Mouse (Mus musculus) embryonic facial prominence, embryonic 13.5 days (tissue): ENCODE measurements at regions not wholly inside any gene's neighbourhood (a gene's known extent, or its start where the extent isn't known, plus 50 kb on each side); places are given as distances from the start of the nearest gene placed in this dataset.
A peak's percentile ranks its signal among the peaks of the same experiment; 100 is the strongest.

Experiments
- ATAC-seq: fragments of 200-750 bp; cut with Nextera tagmentation; 2 replicates; pipeline ENCODE4 v1.8.0; 2017; ENCODE audit warnings: low read depth; ENCODE audit not compliant: insufficient number of reproducible peaks, insufficient read depth, low FRiP score, low TSS enrichment
- H3K27ac ChIP-seq: fragments of 300-500 bp; sonication (generic); 2 replicates; pipeline ENCODE4 v1.5.1; 2015; ENCODE audit warnings: moderate library complexity, mild to moderate bottlenecking, inconsistent platforms
- H3K27me3 ChIP-seq: fragments of 300-500 bp; sonication (generic); 2 replicates; pipeline ENCODE4 v1.6.1; 2015; ENCODE audit warnings: mild to moderate bottlenecking, inconsistent platforms
- H3K36me3 ChIP-seq: fragments of 300-500 bp; sonication (generic); 2 replicates; pipeline ENCODE4 v1.6.1; 2015; ENCODE audit warnings: mild to moderate bottlenecking, inconsistent platforms
- H3K4me1 ChIP-seq: fragments of 300-500 bp; sonication (generic); 2 replicates; pipeline ENCODE4 v1.6.1; 2015; ENCODE audit warnings: inconsistent platforms
- H3K4me2 ChIP-seq: fragments of 300-500 bp; sonication (generic); 2 replicates; pipeline ENCODE4 v1.6.1; 2015; ENCODE audit warnings: moderate library complexity, mild to moderate bottlenecking, inconsistent platforms
- H3K4me3 ChIP-seq: fragments of 300-500 bp; sonication (generic); 2 replicates; pipeline ENCODE4 v1.5.1; 2015; ENCODE audit warnings: mild to moderate bottlenecking, inconsistent platforms
- H3K9ac ChIP-seq: fragments of 300-500 bp; sonication (generic); 2 replicates; pipeline ENCODE4 v1.6.1; 2015; ENCODE audit warnings: mild to moderate bottlenecking, inconsistent platforms
- H3K9me3 ChIP-seq: fragments of 300-500 bp; sonication (generic); 2 replicates; pipeline ENCODE4 v1.6.1; 2016; ENCODE audit warnings: inconsistent platforms
- WGBS: fragments of 180-500 bp; shearing (Covaris S2); methylation state at CpG from one replicate; pipeline ENCODE4 v1.1.7; 2015; ENCODE audit warnings: mixed read lengths; 5-methylcytosine and 5-hydroxymethylcytosine counted together

DNA sequence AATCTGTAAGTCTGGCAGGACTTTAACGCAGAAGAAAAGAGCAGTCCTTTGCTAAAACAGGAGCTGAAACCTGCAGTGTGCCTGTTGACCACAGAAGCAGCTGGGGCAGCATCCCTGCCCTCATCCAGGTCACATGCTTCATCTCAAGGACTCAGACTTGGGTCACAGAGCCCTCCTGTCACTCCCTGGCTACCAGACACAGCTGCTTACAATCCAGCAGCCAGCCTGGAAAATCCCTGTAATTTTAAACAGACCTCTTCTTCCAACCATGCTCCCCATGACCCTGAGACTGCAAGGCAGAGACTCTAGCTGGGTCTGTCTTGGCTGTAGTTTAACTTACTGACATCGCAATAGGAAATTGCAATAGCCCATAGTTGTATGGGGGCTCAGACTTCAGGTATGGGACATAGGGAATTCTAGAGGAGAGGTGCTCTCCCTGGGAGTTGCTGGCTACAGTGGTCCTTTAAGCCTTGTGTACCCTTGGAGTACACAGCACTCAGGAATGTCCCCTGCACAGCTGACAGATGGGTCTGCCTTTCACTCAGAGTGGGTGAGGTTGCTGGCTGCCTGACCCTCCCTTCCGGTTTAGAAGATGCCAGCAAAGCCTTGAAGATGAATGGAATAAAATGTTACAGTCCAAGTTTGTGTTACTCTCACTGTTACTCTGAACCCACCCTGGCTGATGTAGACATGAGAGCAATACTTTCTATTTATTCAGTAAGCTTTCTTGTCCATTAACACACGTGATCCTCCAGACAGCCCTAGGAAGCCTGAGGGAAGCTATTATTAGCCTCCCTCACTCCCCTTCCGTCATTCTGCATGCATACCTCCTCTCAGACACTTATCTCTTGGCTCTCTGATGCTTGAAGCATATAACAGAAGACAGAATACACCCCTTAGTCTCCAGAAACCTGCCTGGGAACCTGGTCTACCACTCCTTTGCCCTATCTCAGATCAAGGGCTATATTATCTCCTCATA, 159.7 kb downstream of the Sox11 start:
- Histone ChIP-seq H3K27me3 (no peaks in the 10 kb centered on the region), H3K4me2 (no peak overlapping the region), H3K9me3 (peaks cover 4% of the 10 kb centered on the region; the same call in 1 of the 2 replicates), H3K4me3 (no peak overlapping the region), H3K4me1 (peaks cover 48% of the 10 kb centered on the region), H3K36me3 (no peaks in the 10 kb centered on the region), H3K9ac (no peak overlapping the region), H3K27ac (peak overlapping the region; percentile 76)
- 0 out of 2 replicates have a peak, but pooled peaks have one; percentile 52 for ATAC-seq
- 24% methylated on average over 5 of the region's 5 CpGs for WGBS

DNA sequence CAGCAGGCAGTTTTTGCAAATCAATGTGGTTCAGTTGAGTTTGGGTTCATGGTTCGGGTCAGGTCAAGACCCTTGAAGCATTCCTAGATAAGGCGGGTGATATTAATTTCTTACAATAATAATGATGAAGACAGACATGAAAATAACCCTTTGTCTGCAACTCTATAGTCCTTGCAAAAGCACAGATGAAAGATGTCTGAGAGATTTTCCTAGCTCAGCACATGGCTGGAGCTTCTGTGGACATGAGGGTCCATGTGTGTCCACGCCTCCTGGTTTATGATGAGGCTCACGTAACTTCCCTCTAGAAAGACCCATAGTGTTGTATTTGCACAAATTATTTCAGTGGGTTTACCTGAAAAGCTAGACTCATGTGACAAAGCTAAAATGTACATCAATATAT, 168.8 kb downstream of the Sox11 start:
- 53% methylated on average over 4 of the region's 4 CpGs for WGBS
- Histone ChIP-seq H3K9me3 (peaks cover 4% of the 10 kb centered on the region; the same call in 1 of the 2 replicates), H3K4me3 (no peak overlapping the region), H3K27me3 (no peaks in the 10 kb centered on the region), H3K27ac (no peak overlapping the region), H3K36me3 (no peaks in the 10 kb centered on the region), H3K4me1 (peaks cover 15% of the 10 kb centered on the region), H3K9ac (no peak overlapping the region), H3K4me2 (no peak overlapping the region)
- no peak for ATAC-seq

DNA sequence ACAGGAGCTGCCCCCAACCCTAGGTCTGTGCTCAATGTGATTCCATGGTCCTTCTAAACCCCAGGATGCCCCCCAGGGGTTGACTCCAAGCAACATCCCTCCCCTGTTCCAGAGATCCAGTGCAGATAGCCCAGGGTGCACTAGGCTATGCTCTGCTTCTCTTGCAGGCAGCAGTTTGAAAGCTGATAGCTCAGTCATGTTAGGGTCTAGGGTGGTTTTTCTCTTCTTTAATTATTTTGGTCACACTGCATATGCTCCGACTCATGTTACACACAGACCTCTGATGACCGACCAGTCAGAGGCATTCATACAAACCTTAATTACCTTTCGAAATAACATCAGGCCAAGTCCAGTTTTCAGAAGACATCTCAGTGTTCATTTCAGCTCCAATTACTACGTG, 169.2 kb downstream of the Sox11 start:
- ATAC-seq = no peak
- Histone ChIP-seq H3K36me3 (no peaks in the 10 kb centered on the region), H3K4me1 (peaks cover 15% of the 10 kb centered on the region), H3K27ac (no peak overlapping the region; the same call in 1 of the 2 replicates), H3K9me3 (peaks cover 4% of the 10 kb centered on the region; the same call in 1 of the 2 replicates), H3K4me2 (no peak overlapping the region), H3K4me3 (no peak overlapping the region), H3K27me3 (no peaks in the 10 kb centered on the region), H3K9ac (no peak overlapping the region)
- WGBS = 25% methylated on average over 4 of the region's 4 CpGs

DNA sequence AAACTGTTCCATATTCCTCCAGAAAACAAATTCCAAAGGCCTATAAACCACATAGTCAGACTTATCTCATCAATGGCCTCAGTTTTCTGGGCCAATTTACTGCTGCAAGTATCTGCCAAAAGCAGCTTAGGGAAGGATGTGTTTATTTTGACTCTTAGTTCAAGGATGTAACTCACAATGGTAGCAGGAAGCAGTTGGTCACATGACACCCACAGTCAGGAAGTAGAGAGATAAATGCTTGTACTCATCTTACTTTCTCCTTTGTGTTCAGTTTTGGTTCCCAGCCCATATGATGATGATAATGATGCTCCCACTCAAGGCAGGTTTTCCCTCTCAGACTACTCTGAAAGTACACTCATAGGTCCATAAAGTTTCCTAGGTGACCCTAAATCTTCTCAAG, 170.8 kb downstream of the Sox11 start:
- no peak overlapping the region for H3K9ac ChIP-seq
- no peaks in the 10 kb centered on the region for H3K9me3 ChIP-seq
- no peak overlapping the region for H3K4me2 ChIP-seq
- H3K27me3 ChIP-seq = no peaks in the 10 kb centered on the region
- peaks cover 15% of the 10 kb centered on the region for H3K4me1 ChIP-seq
- H3K36me3 ChIP-seq = no peaks in the 10 kb centered on the region
- ATAC-seq = no peak
- no peak overlapping the region for H3K27ac ChIP-seq
- no peak overlapping the region for H3K4me3 ChIP-seq

DNA sequence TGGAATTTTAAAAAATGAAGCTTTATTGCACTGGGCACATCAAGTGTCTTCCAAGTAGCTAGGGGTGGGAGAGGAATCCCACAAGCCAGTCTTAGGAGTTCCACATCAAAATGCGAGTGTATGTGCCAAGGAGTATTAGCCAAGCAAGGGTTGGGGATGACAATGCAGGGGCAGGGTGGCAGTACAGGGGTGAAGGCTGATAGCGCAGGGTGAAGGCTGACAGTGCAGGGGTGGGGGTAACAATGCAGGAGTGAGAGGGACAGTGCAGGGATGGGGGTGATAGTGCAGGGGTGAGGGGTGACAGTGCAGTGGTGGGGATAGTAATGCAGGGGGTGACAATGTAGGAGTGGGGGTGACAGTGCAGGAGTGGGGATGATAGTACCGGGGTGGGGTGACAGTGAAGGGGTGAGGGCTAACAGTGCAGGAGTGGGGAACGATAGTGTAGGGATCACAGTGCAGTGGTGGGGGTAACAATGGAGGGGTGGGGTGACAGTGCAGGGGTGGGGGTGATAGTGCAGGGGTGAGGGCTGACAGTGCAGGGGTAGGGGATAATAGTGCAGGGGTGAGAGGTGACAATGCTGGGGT, 177.4 kb downstream of the Sox11 start:
- 87% methylated on average over 4 of the region's 4 CpGs for WGBS
- no peaks in the 10 kb centered on the region for H3K36me3 ChIP-seq
- 0 out of 2 replicates have a peak, but pooled peaks have one; percentile 48 for ATAC-seq
- no peak overlapping the region for H3K4me3 ChIP-seq
- H3K9ac ChIP-seq = no peak overlapping the region
- no peaks in the 10 kb centered on the region for H3K9me3 ChIP-seq
- no peaks in the 10 kb centered on the region for H3K27me3 ChIP-seq
- no peak overlapping the region for H3K4me2 ChIP-seq
- H3K4me1 ChIP-seq = peaks cover 14% of the 10 kb centered on the region
- H3K27ac ChIP-seq = no peak overlapping the region

DNA sequence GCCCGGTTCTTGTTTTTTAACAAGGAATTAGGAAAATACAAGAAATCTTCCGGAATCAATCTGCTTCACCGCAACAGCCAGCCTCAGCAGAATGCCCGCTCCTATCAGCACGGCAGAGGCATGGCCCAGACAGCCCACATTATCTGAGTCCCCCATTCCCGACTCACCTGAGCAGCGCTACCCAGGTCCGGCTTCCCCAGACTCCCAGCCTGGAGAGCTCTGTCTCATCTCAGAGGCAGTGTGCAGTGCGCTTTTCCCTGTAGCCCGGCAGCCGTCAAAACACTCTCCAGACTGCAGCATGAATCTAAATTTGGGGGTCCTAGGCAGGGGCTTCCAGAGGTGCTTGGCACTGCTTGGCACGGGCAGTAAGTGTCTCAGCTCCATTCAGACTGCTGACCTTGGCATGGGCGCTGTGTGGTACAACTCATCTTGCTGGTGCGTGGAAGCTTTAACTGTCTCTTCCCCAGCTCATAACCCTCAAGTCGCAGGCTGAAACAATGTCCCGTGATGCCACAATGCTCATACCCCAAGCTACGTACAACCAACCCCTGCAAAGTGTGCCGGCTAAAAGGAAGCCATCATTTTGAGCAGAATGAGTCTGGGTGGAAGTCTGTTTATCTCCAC, 182.2 kb downstream of the Sox11 start:
- Histone ChIP-seq H3K9ac (peak overlapping the region; percentile 54), H3K4me1 (peaks cover 26% of the 10 kb centered on the region), H3K9me3 (no peaks in the 10 kb centered on the region), H3K4me2 (peak overlapping the region; percentile 45), H3K27me3 (no peaks in the 10 kb centered on the region), H3K27ac (peak overlapping the region; percentile 68), H3K36me3 (no peaks in the 10 kb centered on the region), H3K4me3 (peak overlapping the region; percentile 29)
- ATAC-seq = no peak
- 48% methylated on average over 18 of the region's 18 CpGs for WGBS

DNA sequence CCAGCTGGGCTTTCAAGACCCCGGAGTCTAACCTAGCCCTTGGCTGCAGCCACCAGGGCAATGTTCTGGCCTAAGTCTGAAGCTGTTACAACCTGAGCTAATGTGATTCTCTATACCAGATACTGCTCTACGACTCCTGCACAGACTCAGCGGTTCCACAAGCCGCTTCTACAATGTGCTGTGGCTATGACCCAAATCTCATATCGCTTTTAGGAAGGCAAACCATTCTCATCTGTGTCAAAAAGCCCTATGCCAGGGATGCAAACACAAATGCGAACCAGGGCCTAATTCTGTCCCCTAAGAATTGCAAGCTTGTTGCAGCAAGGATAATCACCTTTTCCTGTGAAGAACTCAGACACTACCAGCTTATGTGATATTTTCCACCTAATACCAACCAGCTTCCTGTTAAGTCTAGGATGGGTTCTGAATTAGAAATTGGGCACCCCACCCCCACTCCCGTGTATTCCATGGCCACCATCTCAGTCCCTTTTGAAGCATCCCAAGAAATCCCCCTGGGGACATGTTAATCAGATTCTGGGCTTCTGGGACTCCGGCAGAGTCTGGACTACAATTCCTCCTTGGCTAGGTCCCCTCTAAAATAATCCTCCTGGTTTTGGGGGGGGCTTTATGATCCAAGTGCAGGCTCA, 182.8 kb downstream of the Sox11 start:
- peak overlapping the region; percentile 29 for H3K4me3 ChIP-seq
- peaks cover 31% of the 10 kb centered on the region for H3K4me1 ChIP-seq
- peak overlapping the region; percentile 54; the same call in 1 of the 2 replicates for H3K9ac ChIP-seq
- H3K9me3 ChIP-seq = no peaks in the 10 kb centered on the region
- no peaks in the 10 kb centered on the region for H3K36me3 ChIP-seq
- WGBS = 53% methylated on average over 8 of the region's 8 CpGs
- H3K4me2 ChIP-seq = peak overlapping the region; percentile 45
- H3K27ac ChIP-seq = peak overlapping the region; percentile 68; the same call in 1 of the 2 replicates
- H3K27me3 ChIP-seq = no peaks in the 10 kb centered on the region
- no peak for ATAC-seq

DNA sequence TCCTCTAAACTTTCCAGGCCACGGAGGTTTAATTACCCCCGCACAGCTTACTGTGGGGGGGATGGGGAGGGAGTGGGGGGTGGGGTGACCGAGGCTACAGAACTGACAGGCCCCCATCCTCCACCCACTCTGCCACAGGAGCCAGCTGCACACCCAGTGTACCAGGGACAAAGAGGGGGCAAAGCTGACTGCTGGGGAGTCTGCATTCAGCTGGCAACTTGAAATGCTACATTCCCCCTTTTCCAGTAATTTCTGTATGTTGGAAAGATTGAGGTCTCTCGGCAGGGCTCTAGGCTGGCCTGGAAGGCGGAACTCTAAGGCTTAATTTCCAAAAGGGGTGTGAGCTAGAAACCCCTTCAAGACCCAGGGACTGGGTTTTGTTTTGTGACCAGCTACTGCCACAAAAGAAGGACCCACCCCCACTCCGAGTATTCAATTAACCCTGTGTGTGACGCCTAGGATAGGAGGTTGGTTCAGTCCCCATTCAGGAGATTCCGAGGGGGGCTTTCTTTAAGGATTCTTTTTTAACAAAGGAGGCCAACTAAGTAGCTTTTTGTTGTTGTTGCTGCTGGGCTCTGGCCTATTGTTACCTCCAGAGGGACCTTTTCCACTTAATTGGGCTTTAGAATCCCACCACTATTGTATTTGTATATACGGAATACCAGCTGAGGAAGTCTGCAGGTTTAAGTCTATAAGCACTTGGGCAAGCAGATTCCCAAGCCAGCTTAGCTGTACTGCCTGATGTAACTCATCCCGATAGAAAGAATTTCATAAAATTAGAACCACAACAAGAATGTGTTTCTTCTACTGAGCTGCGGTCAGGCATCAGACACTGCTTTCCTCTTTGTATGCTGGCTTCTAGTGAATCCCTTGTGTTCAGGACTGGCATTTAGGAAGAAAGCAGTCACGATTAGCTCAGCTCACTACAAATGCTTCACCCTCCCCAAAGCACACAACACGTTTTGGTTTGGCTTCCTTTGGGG, 191.2 kb downstream of the Sox11 start:
- Histone ChIP-seq H3K4me1 (peaks cover 27% of the 10 kb centered on the region), H3K27me3 (no peaks in the 10 kb centered on the region), H3K9ac (no peak overlapping the region), H3K4me3 (no peak overlapping the region), H3K36me3 (no peaks in the 10 kb centered on the region), H3K9me3 (no peaks in the 10 kb centered on the region), H3K27ac (peak overlapping the region; percentile 72), H3K4me2 (peak overlapping the region; percentile 26)
- peak; percentile 59; the same call in 1 of the 2 replicates for ATAC-seq
- WGBS = 11% methylated on average over 13 of the region's 13 CpGs

DNA sequence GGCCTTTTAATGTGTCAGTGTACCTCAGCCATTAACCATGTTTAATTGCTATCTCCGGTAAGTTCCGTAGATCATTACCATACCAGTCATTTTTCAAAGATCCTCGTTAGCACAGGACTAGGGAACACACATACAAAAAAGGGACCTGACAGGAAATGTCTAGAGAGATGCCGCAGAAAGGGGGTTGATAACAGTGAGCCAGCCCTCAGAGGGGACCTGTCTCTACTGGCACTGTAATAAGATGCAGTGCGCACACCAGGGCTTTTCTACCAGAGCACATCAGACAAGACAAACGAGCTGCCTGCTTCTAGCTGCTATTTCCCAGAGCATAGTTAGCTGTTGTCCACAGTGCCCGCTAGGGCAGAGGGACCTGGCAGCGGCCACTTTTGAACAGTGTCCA, 199.1 kb downstream of the Sox11 start:
- H3K4me1 ChIP-seq = peaks cover 35% of the 10 kb centered on the region
- H3K4me3 ChIP-seq = no peak overlapping the region
- WGBS = 78% methylated on average over 8 of the region's 8 CpGs
- H3K4me2 ChIP-seq = no peak overlapping the region
- H3K9ac ChIP-seq = no peak overlapping the region
- H3K36me3 ChIP-seq = no peaks in the 10 kb centered on the region
- H3K27me3 ChIP-seq = no peaks in the 10 kb centered on the region
- ATAC-seq = no peak
- H3K9me3 ChIP-seq = no peaks in the 10 kb centered on the region
- no peak overlapping the region for H3K27ac ChIP-seq

DNA sequence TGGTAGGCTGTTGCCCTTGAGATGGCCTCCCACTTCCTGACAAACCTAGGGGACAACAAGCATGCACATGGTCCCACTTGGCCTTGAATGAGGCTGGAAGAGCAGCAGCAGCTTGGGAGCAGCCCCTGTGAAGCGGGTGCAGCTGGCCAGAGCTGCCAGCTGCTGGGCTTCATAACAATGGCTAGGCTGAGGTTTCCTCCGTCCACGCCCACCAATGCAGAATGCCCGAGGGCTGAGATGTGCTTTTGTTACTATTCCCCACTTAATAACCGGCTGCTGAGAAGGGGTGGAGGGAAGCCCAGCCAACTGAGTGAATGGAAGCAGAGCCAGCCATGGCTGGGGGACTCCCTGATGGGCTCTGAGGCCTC, 202.1 kb downstream of the Sox11 start:
- peaks cover 65% of the 10 kb centered on the region for H3K4me1 ChIP-seq
- 23% methylated on average over 5 of the region's 5 CpGs for WGBS
- no peaks in the 10 kb centered on the region for H3K27me3 ChIP-seq
- no peaks in the 10 kb centered on the region for H3K9me3 ChIP-seq
- H3K4me2 ChIP-seq = peak overlapping the region; percentile 7; the same call in 1 of the 2 replicates
- H3K27ac ChIP-seq = peak overlapping the region; percentile 72
- H3K4me3 ChIP-seq = no peak overlapping the region
- H3K9ac ChIP-seq = peak overlapping the region; percentile 7; the same call in 1 of the 2 replicates
- no peak for ATAC-seq
- no peaks in the 10 kb centered on the region for H3K36me3 ChIP-seq
